In genomic region chr5:121575867-121576266, GRCm38 (mm10) we compare ENCODE assay signal across 20 mouse cellular contexts. TPM values are rescaled to one million over a fixed set of nuclear protein-coding genes. Genes with fewer than 3 reads are reported as not detected.
"Had no signal": no experiment of that assay in that cellular context is flagged by ENCODE, and none has a peak within 500 bp of the region (broad histone marks: within the 10 kb centered on the region; RNA-seq: fewer than 3 reads in every experiment).

No protein-coding gene starts in this region.

- H3K4me1 ChIP-seq: midbrain, embryonic 10.5 days; midbrain, embryonic 12.5 days; neural tube, embryonic 13.5 days; neural tube, embryonic 15.5 days; stomach, embryonic 15.5 days had no signal

- H3K27me3 ChIP-seq: midbrain, embryonic 12.5 days; neural tube, embryonic 13.5 days; neural tube, embryonic 15.5 days; stomach, embryonic 15.5 days had no signal

- H3K9me3 ChIP-seq: midbrain, embryonic 10.5 days; midbrain, embryonic 12.5 days; neural tube, embryonic 13.5 days; neural tube, embryonic 15.5 days; stomach, embryonic 15.5 days had no signal

- H3K4me3 ChIP-seq: midbrain, embryonic 10.5 days; midbrain, embryonic 12.5 days; myocyte; neural tube, embryonic 13.5 days; neural tube, embryonic 15.5 days; stomach, embryonic 15.5 days had no signal

- DNase-seq: lung, adult 18-20 months; lung, embryonic 14.5 days; lung, postnatal 10 days; lung, postnatal 4 days; midbrain, embryonic 14.5 days; retina, postnatal 1 day; right cerebral cortex, adult 18-20 months; right cerebral cortex, postnatal 25 days; right cerebral cortex, postnatal 4 days; thymus, adult 2 months; thymus, postnatal 25 days; thymus, postnatal 4 days had no signal

RNA-seq across cellular contexts. Expression of gene Gm42878, which starts 30.6 kb away (rescaled TPM):
- total RNA-seq: megakaryocyte, adult 5-6 weeks; megakaryocyte-erythroid progenitor cell, adult 5-6 weeks had no signal
